Mouse (Mus musculus) spleen, adult 2 months (tissue): ENCODE results near the gene Krtap4-9.
"Not testable (repeated sequence)": the region's sequence is repeated elsewhere in the genome, so short reads cannot be mapped to it uniquely, and the experiment has no call there.

Experiments used
- CTCF ChIP-seq: fragments of 200-500 bp; IDR thresholded peaks from 2 replicates; pipeline ENCODE4 v1.5.1; 2011; ENCODE audit warnings: mild to moderate bottlenecking, inconsistent platforms; ENCODE audit not compliant: insufficient read depth, insufficient read length, insufficient replicate concordance; ENCODE audit errors: extremely low read depth
- POLR2A ChIP-seq: fragments of 200-500 bp; IDR thresholded peaks from 2 replicates; pipeline ENCODE4 v1.6.1; 2011; ENCODE audit warnings: low read depth, low read length, inconsistent platforms

DNA sequence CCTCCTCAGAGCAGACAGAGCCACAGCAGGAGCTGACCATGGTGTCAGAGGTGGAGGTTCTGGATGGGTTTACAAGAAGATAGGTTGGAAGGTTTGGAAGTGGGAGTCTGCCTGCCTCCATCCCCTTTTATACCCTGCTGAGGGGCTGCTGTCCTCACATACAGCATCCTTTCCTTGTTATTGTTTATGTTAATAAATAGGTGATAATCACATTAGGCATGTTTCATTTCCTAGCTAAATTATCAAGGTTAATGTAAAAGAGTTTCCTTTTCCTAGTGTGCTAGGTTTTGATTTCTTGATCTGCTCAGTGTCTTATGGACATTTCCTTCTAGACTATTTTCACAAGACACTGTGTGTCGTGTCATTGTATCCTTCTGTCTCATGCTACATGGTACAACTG is 13.8 kb downstream of the Krtap4-9 start, which contains the start of gene Gm11569:
- not testable (repeated sequence) for TF ChIP-seq CTCF, POLR2A
